Mouse (Mus musculus): ENCODE measurements around the gene Eef1a2. TPM values are rescaled to one million over a fixed set of nuclear protein-coding genes. Genes with fewer than 3 reads are reported as not detected.

The Eef1a2 gene
- polyA plus RNA-seq, 1 experiment from 2014 or later: not detected

GRCm38 (mm10) chr2:181159771-181160170, 3.0 kb upstream of the Eef1a2 start:
- no peak for ATAC-seq
- CTCF ChIA-PET: no interaction called here
- no peak for TF ChIP-seq CTCF (IDR thresholded peaks at IDR 0.05)
- H3K27me3 ChIP-seq: peaks cover 18% of the 10 kb centered on the region
- in situ Hi-C loops (cut with MboI; ENCODE audit: low pct_unique_long_range_greater_than_20kb): no loop called here
- POLR2A ChIA-PET: interaction anchor here (0.6 kb wide), 1 partner anchor 434 kb away, joined by 3 read pairs; no protein-coding TSS in a partner anchor
- no peak for DNase-seq (ENCODE audit: low read depth, low spot score)

- no peak for TF ChIP-seq CTCF (IDR thresholded peaks at IDR 0.05)
- peaks cover 18% of the 10 kb centered on the region for H3K27me3 ChIP-seq
- DNase-seq (ENCODE audit: low read depth, low spot score): no peak
- ChIA-PET POLR2A (interaction anchor here (0.6 kb wide), 1 partner anchor 661 kb away, joined by 3 read pairs; no protein-coding TSS in a partner anchor), CTCF (no interaction called here)
- in situ Hi-C loops (cut with MboI; ENCODE audit: low pct_unique_long_range_greater_than_20kb): no loop called here
- no peak for ATAC-seq
These were observed 2.3 kb upstream of the Eef1a2 start for GRCm38 (mm10) chr2:181159091-181159514.

GRCm38 (mm10) chr2:181158471-181158870, 1.7 kb upstream of the Eef1a2 start:
- no peak for ATAC-seq
- in situ Hi-C loops (cut with MboI; ENCODE audit: low pct_unique_long_range_greater_than_20kb): no loop called here
- DNase-seq (ENCODE audit: low read depth, low spot score): no peak
- ChIA-PET POLR2A (interaction anchor here (0.6 kb wide), 1 partner anchor 662 kb away, joined by 3 read pairs; no protein-coding TSS in a partner anchor), CTCF (no interaction called here)
- peaks cover 23% of the 10 kb centered on the region for H3K27me3 ChIP-seq
- TF ChIP-seq CTCF (IDR thresholded peaks at IDR 0.05): no peak

GRCm38 (mm10) chr2:181157716-181158302, 995 bp upstream of the Eef1a2 start:
- no peak for DNase-seq (ENCODE audit: low read depth, low spot score)
- in situ Hi-C loops (cut with MboI; ENCODE audit: low pct_unique_long_range_greater_than_20kb): no loop called here
- POLR2A ChIA-PET: no interaction called here

GRCm38 (mm10) chr2:181157180-181157579, 366 bp upstream of the Eef1a2 start:
- in situ Hi-C loops (cut with MboI; ENCODE audit: low pct_unique_long_range_greater_than_20kb): no loop called here
- peaks cover 26% of the 10 kb centered on the region for H3K27me3 ChIP-seq
- ChIA-PET POLR2A (no interaction called here), CTCF (no interaction called here)
- TF ChIP-seq CTCF (IDR thresholded peaks at IDR 0.05): no peak
- no peak for ATAC-seq
- DNase-seq (ENCODE audit: low read depth, low spot score): no peak

More at GRCm38 (mm10) chr2:181157716-181158302, 995 bp upstream of the Eef1a2 start:
- no peak for ATAC-seq
- TF ChIP-seq CTCF (IDR thresholded peaks at IDR 0.05): no peak
- peaks cover 25% of the 10 kb centered on the region for H3K27me3 ChIP-seq
- CTCF ChIA-PET: no interaction called here

- ATAC-seq: no peak
- no peak for DNase-seq (ENCODE audit: low read depth, low spot score)
- peaks cover 26% of the 10 kb centered on the region for H3K27me3 ChIP-seq
- ChIA-PET POLR2A (no interaction called here), CTCF (no interaction called here)
- TF ChIP-seq CTCF (IDR thresholded peaks at IDR 0.05): no peak
- in situ Hi-C loops (cut with MboI; ENCODE audit: low pct_unique_long_range_greater_than_20kb): no loop called here
These were observed 1.0 kb downstream of the Eef1a2 start for GRCm38 (mm10) chr2:181155801-181156200.

GRCm38 (mm10) chr2:181154831-181155415, 1.9 kb downstream of the Eef1a2 start:
- ATAC-seq (no peak), DNase-seq (ENCODE audit: low read depth, low spot score) (no peak)
- H3K27me3 ChIP-seq: peaks cover 26% of the 10 kb centered on the region
- ChIA-PET CTCF (interaction anchor here (1.1 kb wide), 1 partner anchor 30 kb away, joined by 3 read pairs; no protein-coding TSS in a partner anchor), POLR2A (no interaction called here)
- in situ Hi-C loops (cut with MboI; ENCODE audit: low pct_unique_long_range_greater_than_20kb): no loop called here
- TF ChIP-seq CTCF (IDR thresholded peaks at IDR 0.05): no peak

- DNase-seq (ENCODE audit: low read depth, low spot score) (no peak), ATAC-seq (no peak)
- no peak for TF ChIP-seq CTCF (IDR thresholded peaks at IDR 0.05)
- peaks cover 28% of the 10 kb centered on the region for H3K27me3 ChIP-seq
- in situ Hi-C loops (cut with MboI; ENCODE audit: low pct_unique_long_range_greater_than_20kb): no loop called here
- CTCF ChIA-PET: interaction anchor here (1.1 kb wide), 1 partner anchor 30 kb away, joined by 3 read pairs; no protein-coding TSS in a partner anchor
- POLR2A ChIA-PET: no interaction called here
These were observed 2.5 kb downstream of the Eef1a2 start for GRCm38 (mm10) chr2:181154361-181154760.

GRCm38 (mm10) chr2:181153837-181154236, 3.0 kb downstream of the Eef1a2 start:
- no peak for DNase-seq (ENCODE audit: low read depth, low spot score)
- ChIA-PET POLR2A (no interaction called here), CTCF (interaction anchor here (1.1 kb wide), 1 partner anchor 31 kb away, joined by 3 read pairs; no protein-coding TSS in a partner anchor)
- TF ChIP-seq CTCF (IDR thresholded peaks at IDR 0.05): no peak
- in situ Hi-C loops (cut with MboI; ENCODE audit: low pct_unique_long_range_greater_than_20kb): no loop called here
- no peak for ATAC-seq
- H3K27me3 ChIP-seq: peaks cover 29% of the 10 kb centered on the region

- H3K27me3 ChIP-seq: peaks cover 29% of the 10 kb centered on the region
- in situ Hi-C loops (cut with MboI; ENCODE audit: low pct_unique_long_range_greater_than_20kb): no loop called here
- POLR2A ChIA-PET: no interaction called here
These were observed 3.7 kb downstream of the Eef1a2 start for GRCm38 (mm10) chr2:181153131-181153530.

GRCm38 (mm10) chr2:181152701-181153100, 4.1 kb downstream of the Eef1a2 start:
- no peak for DNase-seq (ENCODE audit: low read depth, low spot score)
- in situ Hi-C loops (cut with MboI; ENCODE audit: low pct_unique_long_range_greater_than_20kb): no loop called here
- ATAC-seq: no peak
- TF ChIP-seq CTCF (IDR thresholded peaks at IDR 0.05): no peak
- ChIA-PET CTCF (no interaction called here), POLR2A (no interaction called here)
- H3K27me3 ChIP-seq: peaks cover 29% of the 10 kb centered on the region

More at GRCm38 (mm10) chr2:181153131-181153530, 3.7 kb downstream of the Eef1a2 start:
- no peak for TF ChIP-seq CTCF (IDR thresholded peaks at IDR 0.05)
- no peak for DNase-seq (ENCODE audit: low read depth, low spot score)
- CTCF ChIA-PET: no interaction called here
- ATAC-seq: no peak

Data from Patski (cell line).